Mouse (Mus musculus): Measurements from ENCODE around the gene Mr1. TPM values are rescaled to one million over a fixed set of nuclear protein-coding genes. Genes with fewer than 3 reads are reported as not detected.

Gene Mr1
- total and polyA plus RNA-seq, 3 experiments, result 0.09 to 3.6 (median 2.3) TPM

- peak overlapping the region; percentile 94; the same call in 1 of the 2 replicates for H3K4me3 ChIP-seq (ENCODE audit: low read depth, low read length)
- ATAC-seq (ENCODE audit: extremely low read depth, insufficient number of reproducible peaks, low FRiP score, poor library complexity, severe bottlenecking), result no peak
- TF ChIP-seq GATA2 (IDR thresholded peaks at IDR 0.05; ENCODE audit: borderline replicate concordance, low read depth, low read length) (no peak), CTCF (IDR thresholded peaks at IDR 0.05; ENCODE audit: low read depth, low read length) (no peak), TAL1 (conservative IDR thresholded peaks at IDR 0.05; ENCODE audit: low read depth, low read length) (no peak), GATA1 (IDR thresholded peaks at IDR 0.05; ENCODE audit: borderline replicate concordance, low read length) (no peak), POLR2AphosphoS5 (IDR thresholded peaks at IDR 0.05; ENCODE audit: insufficient replicate concordance, low read depth, low read length) (no peak)
- no peaks in the 10 kb centered on the region for H3K9me3 ChIP-seq (replicated peaks)
- peak; percentile 29 for DNase-seq (ENCODE audit: low spot score)
- no peaks in the 10 kb centered on the region for H3K36me3 ChIP-seq (replicated peaks)
- H3K4me1 ChIP-seq (ENCODE audit: insufficient read depth, low read depth, low read length), result peaks cover 39% of the 10 kb centered on the region
- peaks cover 5% of the 10 kb centered on the region; the same call in 1 of the 2 replicates for H3K27me3 ChIP-seq (ENCODE audit: insufficient read depth, low read length)
Measured at GRCm38 (mm10) chr1:155096620-155097261, 49.9 kb downstream of the Mr1 start.

DNA sequence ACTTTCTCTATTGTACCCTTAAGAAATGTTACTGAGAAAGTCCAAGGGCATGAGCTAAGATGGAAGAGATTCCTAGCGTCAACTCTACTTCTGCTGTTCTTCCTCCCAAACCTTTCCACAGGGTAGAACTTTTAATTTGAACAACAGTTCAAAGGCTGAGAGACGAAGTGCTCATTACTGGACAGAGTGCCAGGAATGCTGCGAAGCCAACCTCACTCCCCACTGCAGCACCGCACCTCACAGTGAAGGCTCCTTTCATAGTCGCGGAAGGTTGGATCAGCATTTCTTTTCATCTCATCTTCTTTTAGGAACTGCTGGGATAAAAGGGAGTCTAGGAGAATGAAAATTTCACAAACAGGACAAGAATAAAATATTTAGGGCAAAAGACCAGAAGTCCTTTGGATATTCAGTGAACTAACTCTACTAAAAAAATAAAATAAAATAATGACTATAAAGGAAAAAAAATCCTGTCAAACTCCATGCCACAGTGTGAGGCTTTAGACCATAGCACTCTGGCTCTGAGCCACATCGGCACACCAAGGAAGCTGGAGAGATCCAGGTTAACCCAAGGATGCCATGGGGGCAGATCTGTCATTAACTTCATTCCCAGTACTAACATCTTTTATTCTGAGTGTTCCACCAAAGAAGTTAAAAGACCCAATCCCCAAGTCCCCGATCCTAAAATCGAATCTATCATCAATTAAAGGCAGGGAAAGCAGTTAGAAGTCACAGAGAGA lies 52.5 kb downstream of the Mr1 start:
- TF ChIP-seq GATA1 (IDR thresholded peaks at IDR 0.05; ENCODE audit: borderline replicate concordance, low read length) (no peak), POLR2AphosphoS5 (IDR thresholded peaks at IDR 0.05; ENCODE audit: insufficient replicate concordance, low read depth, low read length) (no peak), CTCF (IDR thresholded peaks at IDR 0.05; ENCODE audit: low read depth, low read length) (no peak), TAL1 (conservative IDR thresholded peaks at IDR 0.05; ENCODE audit: low read depth, low read length) (no peak), GATA2 (IDR thresholded peaks at IDR 0.05; ENCODE audit: borderline replicate concordance, low read depth, low read length) (no peak)
- peaks cover 10% of the 10 kb centered on the region for H3K27me3 ChIP-seq (ENCODE audit: insufficient read depth, low read length)
- H3K9me3 ChIP-seq (replicated peaks), result no peaks in the 10 kb centered on the region
- no peaks in the 10 kb centered on the region for H3K36me3 ChIP-seq (replicated peaks)
- no peak for DNase-seq (ENCODE audit: low spot score)
- peaks cover 39% of the 10 kb centered on the region for H3K4me1 ChIP-seq (ENCODE audit: insufficient read depth, low read depth, low read length)
- H3K4me3 ChIP-seq (ENCODE audit: low read depth, low read length), result no peak overlapping the region
- no peak for ATAC-seq (ENCODE audit: extremely low read depth, insufficient number of reproducible peaks, low FRiP score, poor library complexity, severe bottlenecking)

GRCm38 (mm10) chr1:155093145-155093791 lies 53.3 kb downstream of the Mr1 start:
- TF ChIP-seq GATA1 (IDR thresholded peaks at IDR 0.05; ENCODE audit: borderline replicate concordance, low read length) (no peak), CTCF (IDR thresholded peaks at IDR 0.05; ENCODE audit: low read depth, low read length) (no peak), GATA2 (IDR thresholded peaks at IDR 0.05; ENCODE audit: borderline replicate concordance, low read depth, low read length) (no peak), POLR2AphosphoS5 (IDR thresholded peaks at IDR 0.05; ENCODE audit: insufficient replicate concordance, low read depth, low read length) (no peak), TAL1 (conservative IDR thresholded peaks at IDR 0.05; ENCODE audit: low read depth, low read length) (no peak)
- ATAC-seq (ENCODE audit: extremely low read depth, insufficient number of reproducible peaks, low FRiP score, poor library complexity, severe bottlenecking) (no peak), DNase-seq (ENCODE audit: low spot score) (no peak)
- peaks cover 44% of the 10 kb centered on the region for H3K4me1 ChIP-seq (ENCODE audit: insufficient read depth, low read depth, low read length)
- no peaks in the 10 kb centered on the region for H3K36me3 ChIP-seq (replicated peaks)
- H3K9me3 ChIP-seq (replicated peaks), result no peaks in the 10 kb centered on the region
- peaks cover 10% of the 10 kb centered on the region for H3K27me3 ChIP-seq (ENCODE audit: insufficient read depth, low read length)
- H3K4me3 ChIP-seq (ENCODE audit: low read depth, low read length), result no peak overlapping the region

DNA sequence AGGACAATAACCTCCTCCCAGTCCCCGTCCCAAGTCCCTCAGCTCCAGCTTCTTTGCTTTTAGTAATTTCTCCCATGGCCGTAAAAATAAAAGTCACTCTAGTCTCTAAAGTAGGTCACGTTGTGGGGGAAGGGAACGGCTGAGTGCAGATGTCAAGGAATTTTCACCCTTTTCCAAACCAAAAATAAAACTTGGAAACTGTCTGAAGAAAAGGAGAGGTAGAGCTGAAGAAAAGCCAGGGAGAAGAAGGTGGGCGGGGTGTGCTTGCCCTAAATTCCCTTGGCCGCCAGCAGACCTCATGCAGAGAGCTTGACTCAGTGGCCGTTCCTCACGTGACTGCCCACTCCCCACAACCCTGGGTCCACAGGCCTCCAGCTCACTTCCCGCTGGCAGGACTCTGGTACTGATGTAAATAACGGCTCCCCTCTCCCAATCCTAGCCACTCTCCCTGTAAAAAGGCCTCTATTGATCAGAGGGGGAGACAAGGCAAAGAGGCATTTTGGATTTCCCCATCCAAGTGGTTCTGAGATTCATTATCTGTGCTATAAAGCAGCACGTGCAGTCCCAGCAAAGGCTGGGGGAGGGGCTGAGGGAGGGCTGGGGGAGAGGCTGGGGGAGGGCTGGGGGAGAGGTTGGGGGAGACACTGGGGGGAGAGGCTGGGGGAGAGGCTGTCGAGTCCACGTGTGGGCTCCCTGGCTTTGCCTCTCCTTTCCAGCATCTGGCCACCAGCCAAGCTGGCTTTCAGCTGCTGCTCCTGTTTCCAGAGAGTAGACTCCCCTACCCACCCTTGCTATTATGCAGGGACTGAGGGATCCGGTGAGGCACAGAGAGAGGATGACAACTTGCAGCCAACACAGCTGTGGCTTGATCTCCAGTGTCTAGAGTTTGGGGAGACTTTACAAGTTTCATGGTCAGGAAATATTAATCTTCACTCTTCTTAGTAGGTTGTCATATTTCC lies 54.5 kb downstream of the Mr1 start:
- Histone ChIP-seq H3K27me3 (ENCODE audit: insufficient read depth, low read length) (peaks cover 10% of the 10 kb centered on the region), H3K4me1 (ENCODE audit: insufficient read depth, low read depth, low read length) (peaks cover 48% of the 10 kb centered on the region), H3K9me3 (replicated peaks) (no peaks in the 10 kb centered on the region), H3K36me3 (replicated peaks) (no peaks in the 10 kb centered on the region), H3K4me3 (ENCODE audit: low read depth, low read length) (no peak overlapping the region)
- DNase-seq (ENCODE audit: low spot score) (no peak), ATAC-seq (ENCODE audit: extremely low read depth, insufficient number of reproducible peaks, low FRiP score, poor library complexity, severe bottlenecking) (no peak)
- TF ChIP-seq GATA1 (IDR thresholded peaks at IDR 0.05; ENCODE audit: borderline replicate concordance, low read length) (no peak), GATA2 (IDR thresholded peaks at IDR 0.05; ENCODE audit: borderline replicate concordance, low read depth, low read length) (no peak), CTCF (IDR thresholded peaks at IDR 0.05; ENCODE audit: low read depth, low read length) (no peak), POLR2AphosphoS5 (IDR thresholded peaks at IDR 0.05; ENCODE audit: insufficient replicate concordance, low read depth, low read length) (no peak), TAL1 (conservative IDR thresholded peaks at IDR 0.05; ENCODE audit: low read depth, low read length) (no peak)

- DNase-seq (ENCODE audit: low spot score) (no peak), ATAC-seq (ENCODE audit: extremely low read depth, insufficient number of reproducible peaks, low FRiP score, poor library complexity, severe bottlenecking) (no peak)
- peaks cover 12% of the 10 kb centered on the region for H3K27me3 ChIP-seq (ENCODE audit: insufficient read depth, low read length)
- TF ChIP-seq CTCF (IDR thresholded peaks at IDR 0.05; ENCODE audit: low read depth, low read length) (no peak), GATA2 (IDR thresholded peaks at IDR 0.05; ENCODE audit: borderline replicate concordance, low read depth, low read length) (no peak), GATA1 (IDR thresholded peaks at IDR 0.05; ENCODE audit: borderline replicate concordance, low read length) (no peak)
- no peaks in the 10 kb centered on the region for H3K36me3 ChIP-seq (replicated peaks)
- no peaks in the 10 kb centered on the region for H3K9me3 ChIP-seq (replicated peaks)
- H3K4me3 ChIP-seq (ENCODE audit: low read depth, low read length), result no peak overlapping the region
- H3K4me1 ChIP-seq (ENCODE audit: insufficient read depth, low read depth, low read length), result peaks cover 50% of the 10 kb centered on the region
Measured at GRCm38 (mm10) chr1:155091374-155091841, 55.2 kb downstream of the Mr1 start.

Measured in G1E (cell line).